ENCODE assay signal across 19 mouse cellular contexts in genomic region chr12:15586706-15587442, GRCm38 (mm10).
DNase-seq lines count a peak whose midpoint lies in the region; ATAC-seq lines count a peak whose summit lies in the region.
"Had no signal": no experiment of that assay in that cellular context is flagged by ENCODE, and none has a peak within 500 bp of the region (broad histone marks: within the 10 kb centered on the region; RNA-seq: fewer than 3 reads in every experiment).

No protein-coding gene starts in this region.

- no peaks in the 10 kb centered on the region for H3K9me3 ChIP-seq in heart, embryonic 10.5 days
- H3K9me3 ChIP-seq: embryonic facial prominence, embryonic 10.5 days; forebrain, embryonic 13.5 days; heart, embryonic 15.5 days; hindbrain, embryonic 15.5 days had no signal

- peaks cover 10% of the 10 kb centered on the region for H3K4me1 ChIP-seq in heart, embryonic 10.5 days
- H3K4me1 ChIP-seq: embryonic facial prominence, embryonic 10.5 days; forebrain, embryonic 13.5 days; hindbrain, embryonic 15.5 days had no signal

- H3K4me3 ChIP-seq in heart, embryonic 10.5 days = no peak overlapping the region
- H3K4me3 ChIP-seq: embryonic facial prominence, embryonic 10.5 days; forebrain, embryonic 13.5 days; heart, adult 2 months; heart, embryonic 15.5 days; hindbrain, embryonic 15.5 days had no signal

- no peak for DNase-seq in heart, embryonic 10.5 days (ENCODE audit: low spot score)
- DNase-seq in heart, postnatal 25 days (ENCODE audit: low spot score) = no peak
- peak; percentile 15 for DNase-seq in spleen, postnatal 36 days (ENCODE audit: low spot score in 2 of 2)
- no peak for DNase-seq in spleen, postnatal 10 days (ENCODE audit: low spot score in 2 of 2)
- no peak for DNase-seq in left cerebral cortex, postnatal 10 days (ENCODE audit: extremely low spot score in 1 of 2, low spot score in 2 of 2)
- no peak for DNase-seq in left cerebral cortex, postnatal 4 days
- DNase-seq: adrenal gland, adult 8-10 months; adrenal gland, postnatal 36 days; cerebellum, adult 2 months; forebrain, postnatal 0 days; gastrocnemius, postnatal 14 days; heart, adult 2 months; heart, postnatal 14 days had no signal

- H3K36me3 ChIP-seq in heart, embryonic 10.5 days = no peaks in the 10 kb centered on the region
- H3K36me3 ChIP-seq: embryonic facial prominence, embryonic 10.5 days; heart, embryonic 15.5 days; hindbrain, embryonic 15.5 days had no signal

- 0 out of 2 replicates have a peak, but pooled peaks have one; percentile 26 for ATAC-seq in neutrophil, adult 5-6 weeks (ENCODE audit: extremely low read depth, insufficient number of reproducible peaks, low FRiP score, poor library complexity, severe bottlenecking)
- ATAC-seq: forebrain, embryonic 13.5 days; inflammation-experienced regulatory T-cells, adult 6 months had no signal

- intact Hi-C loops in heart, postnatal 25 days (cut with DNase I) = no loop called here
- intact Hi-C loops in left cerebral cortex, postnatal 10 days (cut with DNase I) = no loop called here
- intact Hi-C loops in left cerebral cortex, postnatal 4 days (cut with DNase I) = no loop called here

- H3K27me3 ChIP-seq in heart, embryonic 10.5 days (ENCODE audit: insufficient read depth, poor library complexity, severe bottlenecking) = no peaks in the 10 kb centered on the region
- H3K27me3 ChIP-seq: forebrain, embryonic 13.5 days; heart, embryonic 15.5 days; hindbrain, embryonic 15.5 days had no signal

- 0 out of 2 replicates have a peak overlapping the region, but pooled peaks have one; percentile 25 for H3K27ac ChIP-seq in heart, embryonic 10.5 days
- H3K27ac ChIP-seq: embryonic facial prominence, embryonic 10.5 days; forebrain, embryonic 13.5 days; heart, adult 2 months; heart, embryonic 15.5 days; hindbrain, embryonic 15.5 days had no signal

- WGBS in heart, embryonic 10.5 days = 78% methylated on average over 4 of the region's 4 CpGs

Comparison
In these comparisons a context has a peak if more than half of its experiments do, and no peak if none do; other contexts are left out.
1. DNase-seq: peak in spleen, postnatal 36 days (2 of 2); none in heart, embryonic 10.5 days (single experiment), heart, postnatal 25 days (single experiment), spleen, postnatal 10 days (0 of 2), left cerebral cortex, postnatal 10 days (0 of 2) and left cerebral cortex, postnatal 4 days (single experiment).